Mouse (Mus musculus): Measurements from ENCODE around the gene Rassf5. TPM values are rescaled to one million over a fixed set of nuclear protein-coding genes. Genes with fewer than 3 reads are reported as not detected.
A peak's percentile ranks its signal among the peaks of the same experiment; 100 is the strongest.
"Not testable (repeated sequence)": the region's sequence is repeated elsewhere in the genome, so short reads cannot be mapped to it uniquely, and the experiment has no call there.

Gene Rassf5
- polyA plus RNA-seq, 1 experiment, result 20.9 TPM

- H3K27me3 ChIP-seq (ENCODE audit: control insufficient read depth, insufficient read depth, low read length), result no peaks in the 10 kb centered on the region
- no peak for DNase-seq
- TF ChIP-seq CTCF (IDR thresholded peaks at IDR 0.05; ENCODE audit: borderline replicate concordance, insufficient read depth, low read depth, low read length), result no peak
- TF ChIP-seq POLR2A (IDR thresholded peaks at IDR 0.05; ENCODE audit: borderline replicate concordance, insufficient read depth, low read length), result no peak
- no peak overlapping the region for H3K27ac ChIP-seq (ENCODE audit: insufficient read depth, low read length)
- no peak overlapping the region for H3K4me3 ChIP-seq (replicated peaks; ENCODE audit: insufficient read depth, low read depth, low read length)
- H3K4me1 ChIP-seq (ENCODE audit: control insufficient read depth, insufficient read depth, low read length), result no peaks in the 10 kb centered on the region
- 88% methylated on average over 7 of the region's 7 CpGs for whole genome bisulfite sequencing
These were observed 72.1 kb downstream of the Rassf5 start for GRCm38 (mm10) chr1:131173001-131173400.

- H3K27me3 ChIP-seq (ENCODE audit: control insufficient read depth, insufficient read depth, low read length), result no peaks in the 10 kb centered on the region
- H3K27ac ChIP-seq (ENCODE audit: insufficient read depth, low read length), result no peak overlapping the region
- H3K4me3 ChIP-seq (replicated peaks; ENCODE audit: insufficient read depth, low read depth, low read length), result no peak overlapping the region
- TF ChIP-seq CTCF (IDR thresholded peaks at IDR 0.05; ENCODE audit: borderline replicate concordance, insufficient read depth, low read depth, low read length) (no peak), POLR2A (IDR thresholded peaks at IDR 0.05; ENCODE audit: borderline replicate concordance, insufficient read depth, low read length) (no peak)
- no peak for DNase-seq
- no peaks in the 10 kb centered on the region for H3K4me1 ChIP-seq (ENCODE audit: control insufficient read depth, insufficient read depth, low read length)
- 94% methylated on average over 10 of the region's 10 CpGs for WGBS
These were observed 77.4 kb downstream of the Rassf5 start for GRCm38 (mm10) chr1:131167612-131168011.

- no peak for DNase-seq
- no peaks in the 10 kb centered on the region for H3K27me3 ChIP-seq (ENCODE audit: control insufficient read depth, insufficient read depth, low read length)
- H3K4me3 ChIP-seq (replicated peaks; ENCODE audit: insufficient read depth, low read depth, low read length), result no peak overlapping the region
- H3K4me1 ChIP-seq (ENCODE audit: control insufficient read depth, insufficient read depth, low read length), result no peaks in the 10 kb centered on the region
- WGBS, result 88% methylated on average over 6 of the region's 6 CpGs
- no peak for TF ChIP-seq POLR2A (IDR thresholded peaks at IDR 0.05; ENCODE audit: borderline replicate concordance, insufficient read depth, low read length)
- no peak for TF ChIP-seq CTCF (IDR thresholded peaks at IDR 0.05; ENCODE audit: borderline replicate concordance, insufficient read depth, low read depth, low read length)
- H3K27ac ChIP-seq (ENCODE audit: insufficient read depth, low read length), result no peak overlapping the region
These were observed 80.6 kb downstream of the Rassf5 start for GRCm38 (mm10) chr1:131164427-131164826.

GRCm38 (mm10) chr1:131161091-131161490, 84.0 kb downstream of the Rassf5 start:
- DNase-seq, result no peak
- Histone ChIP-seq H3K4me3 (replicated peaks; ENCODE audit: insufficient read depth, low read depth, low read length) (no peak overlapping the region), H3K27me3 (ENCODE audit: control insufficient read depth, insufficient read depth, low read length) (no peaks in the 10 kb centered on the region), H3K4me1 (ENCODE audit: control insufficient read depth, insufficient read depth, low read length) (no peaks in the 10 kb centered on the region), H3K27ac (ENCODE audit: insufficient read depth, low read length) (no peak overlapping the region)
- WGBS, result 73% methylated on average over 11 of the region's 11 CpGs
- no peak for TF ChIP-seq CTCF (IDR thresholded peaks at IDR 0.05; ENCODE audit: borderline replicate concordance, insufficient read depth, low read depth, low read length)
- no peak for TF ChIP-seq POLR2A (IDR thresholded peaks at IDR 0.05; ENCODE audit: borderline replicate concordance, insufficient read depth, low read length)

- not testable (repeated sequence) for H3K27ac ChIP-seq (ENCODE audit: insufficient read depth, low read length); DNase-seq; H3K27me3 ChIP-seq (ENCODE audit: control insufficient read depth, insufficient read depth, low read length); H3K4me1 ChIP-seq (ENCODE audit: control insufficient read depth, insufficient read depth, low read length); H3K4me3 ChIP-seq (replicated peaks; ENCODE audit: insufficient read depth, low read depth, low read length)
- WGBS, result 90% methylated on average over 3 of the region's 3 CpGs
These were observed 85.3 kb downstream of the Rassf5 start for GRCm38 (mm10) chr1:131159573-131160327.

- no peak overlapping the region for H3K27ac ChIP-seq (ENCODE audit: insufficient read depth, low read length)
- no peak for TF ChIP-seq POLR2A (IDR thresholded peaks at IDR 0.05; ENCODE audit: borderline replicate concordance, insufficient read depth, low read length)
- peak; percentile 78 for TF ChIP-seq CTCF (IDR thresholded peaks at IDR 0.05; ENCODE audit: borderline replicate concordance, insufficient read depth, low read depth, low read length)
- no peaks in the 10 kb centered on the region; the same call in 1 of the 2 replicates for H3K4me1 ChIP-seq (ENCODE audit: control insufficient read depth, insufficient read depth, low read length)
- WGBS, result 58% methylated on average over 2 of the region's 2 CpGs
- peak; percentile 40 to 48 for DNase-seq
- no peaks in the 10 kb centered on the region for H3K27me3 ChIP-seq (ENCODE audit: control insufficient read depth, insufficient read depth, low read length)
- no peak overlapping the region for H3K4me3 ChIP-seq (replicated peaks; ENCODE audit: insufficient read depth, low read depth, low read length)
These were observed 89.6 kb downstream of the Rassf5 start for GRCm38 (mm10) chr1:131155456-131155855.

- Histone ChIP-seq H3K27me3 (ENCODE audit: control insufficient read depth, insufficient read depth, low read length) (no peaks in the 10 kb centered on the region), H3K4me1 (ENCODE audit: control insufficient read depth, insufficient read depth, low read length) (no peaks in the 10 kb centered on the region; the same call in 1 of the 2 replicates), H3K4me3 (replicated peaks; ENCODE audit: insufficient read depth, low read depth, low read length) (peak within 1 kb of the TSS; percentile 82), H3K27ac (ENCODE audit: insufficient read depth, low read length) (0 out of 2 replicates have a peak within 1 kb of the TSS, but pooled peaks have one; percentile 10)
- under 1% methylated on average over 27 of the region's 27 CpGs for WGBS
- peak; percentile 91 for DNase-seq
- TF ChIP-seq CTCF (IDR thresholded peaks at IDR 0.05; ENCODE audit: borderline replicate concordance, insufficient read depth, low read depth, low read length), result no peak
- TF ChIP-seq POLR2A (IDR thresholded peaks at IDR 0.05; ENCODE audit: borderline replicate concordance, insufficient read depth, low read length), result peak; percentile 91; the same call in 1 of the 2 replicates
These were observed 91.9 kb downstream of the Rassf5 start, which contains the start of gene Eif2d for GRCm38 (mm10) chr1:131153018-131153629. Gene Eif2d (plus strand): TSS chr1:131153181.

- Histone ChIP-seq H3K27me3 (ENCODE audit: control insufficient read depth, insufficient read depth, low read length) (no peaks in the 10 kb centered on the region), H3K4me3 (replicated peaks; ENCODE audit: insufficient read depth, low read depth, low read length) (no peak overlapping the region), H3K27ac (ENCODE audit: insufficient read depth, low read length) (no peak overlapping the region), H3K4me1 (ENCODE audit: control insufficient read depth, insufficient read depth, low read length) (no peaks in the 10 kb centered on the region; the same call in 1 of the 2 replicates)
- no peak for TF ChIP-seq CTCF (IDR thresholded peaks at IDR 0.05; ENCODE audit: borderline replicate concordance, insufficient read depth, low read depth, low read length)
- no peak for TF ChIP-seq POLR2A (IDR thresholded peaks at IDR 0.05; ENCODE audit: borderline replicate concordance, insufficient read depth, low read length)
- 69% methylated on average over 1 of the region's 1 CpGs for WGBS
- DNase-seq, result no peak
These were observed 95.6 kb downstream of the Rassf5 start for GRCm38 (mm10) chr1:131149496-131149895.

All from cerebellum, adult 2 months (tissue).